Mouse (Mus musculus) cerebellum, postnatal 25 days (tissue): ENCODE measurements around the gene Krtap28-13.

Experiments
- DNase-seq, 2 experiments: peaks; one replicate each; pipeline ENCODE4 v3.0.0; 2021; ENCODE audit warnings: mixed read lengths in 2 of 2

Krtap28-13 gene

DNA sequence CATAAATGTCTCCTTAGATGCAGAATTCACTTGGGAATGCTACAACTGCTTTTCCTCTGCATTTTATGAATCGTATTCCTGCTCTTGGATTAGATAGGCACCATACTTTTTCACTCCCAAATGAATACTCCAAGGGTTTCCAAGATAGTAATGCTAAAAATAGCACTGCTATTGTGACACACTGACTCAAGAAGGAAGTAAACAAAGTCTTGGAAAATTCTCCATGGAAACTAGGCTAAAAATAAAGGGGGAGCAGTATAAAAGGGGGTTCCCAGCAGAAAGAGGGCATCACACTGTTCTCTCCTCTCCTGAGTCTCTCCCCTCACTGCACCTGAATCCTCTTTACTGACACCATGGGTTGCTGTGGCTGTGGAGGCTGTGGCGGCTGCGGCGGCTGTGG, at the start of gene Krtap28-13:
Gene Krtap28-13, plus strand, starts transcription at position 288 of the 400 bp plus-strand sequence.
- DNase-seq: no peak

DNA sequence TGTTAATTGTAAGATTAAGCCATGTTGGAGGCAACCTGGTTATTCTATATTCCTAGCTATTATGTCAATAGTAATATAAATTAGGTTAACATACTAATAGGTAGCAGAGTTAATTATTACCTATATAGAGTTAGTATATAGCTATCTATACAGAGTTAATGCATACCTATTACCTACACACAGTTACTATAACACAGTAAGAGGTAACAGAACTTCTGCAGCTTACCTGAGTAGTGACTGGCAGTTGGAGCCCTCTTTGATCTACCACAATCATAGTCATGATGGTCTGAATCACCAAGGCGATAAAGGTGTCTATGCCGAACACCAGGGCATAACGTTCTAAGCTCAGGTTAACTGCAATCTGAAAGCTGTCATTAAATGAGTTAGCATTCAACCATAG, 46.3 kb upstream of the Krtap28-13 start:
- no peak for DNase-seq

DNA sequence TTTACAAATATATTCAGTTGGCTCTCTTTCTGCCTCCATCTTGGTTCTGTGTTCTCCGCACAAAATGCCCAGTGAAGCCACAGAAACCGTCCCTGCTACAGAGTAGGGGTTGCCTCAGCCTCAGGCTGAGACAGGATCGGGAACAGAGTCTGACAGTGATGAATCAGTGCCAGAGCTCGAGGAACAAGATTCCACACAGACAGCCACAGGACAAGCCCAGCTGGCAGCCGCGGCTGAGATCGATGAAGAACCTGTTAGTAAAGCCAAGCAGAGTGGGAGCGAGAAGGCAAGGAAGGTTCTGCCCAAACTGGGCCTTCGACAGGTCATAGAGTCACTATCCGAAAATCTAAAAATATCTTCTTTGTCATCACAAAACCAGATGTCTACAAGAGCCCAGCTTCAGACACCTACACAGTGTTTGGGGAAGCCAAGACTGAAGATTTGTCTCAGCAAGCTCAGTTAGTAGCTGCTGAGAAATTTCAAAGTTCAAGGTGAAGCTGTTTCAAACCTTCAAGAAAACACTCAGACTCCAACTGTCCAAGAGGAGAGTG, 45.3 kb upstream of the Krtap28-13 start:
- DNase-seq: no peak

DNA sequence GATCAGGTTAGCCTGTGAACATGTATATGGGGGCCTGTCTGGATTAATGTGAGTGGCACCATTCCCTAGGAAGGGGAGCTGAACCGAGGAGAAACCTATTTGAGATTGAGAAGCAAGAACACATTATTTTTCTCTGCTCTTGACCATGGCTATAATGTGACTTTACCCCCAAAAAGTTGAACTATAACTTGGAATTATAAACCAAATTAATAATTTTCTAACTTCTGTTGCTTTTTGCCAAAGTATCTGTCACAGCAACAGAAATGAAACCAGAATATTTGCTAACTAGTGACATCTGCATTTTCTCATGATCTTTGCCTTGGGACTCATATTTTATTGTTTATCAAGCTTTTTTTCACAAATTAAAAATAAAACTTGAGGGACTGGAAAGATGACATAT, 44.2 kb upstream of the Krtap28-13 start:
- DNase-seq: no peak

DNA sequence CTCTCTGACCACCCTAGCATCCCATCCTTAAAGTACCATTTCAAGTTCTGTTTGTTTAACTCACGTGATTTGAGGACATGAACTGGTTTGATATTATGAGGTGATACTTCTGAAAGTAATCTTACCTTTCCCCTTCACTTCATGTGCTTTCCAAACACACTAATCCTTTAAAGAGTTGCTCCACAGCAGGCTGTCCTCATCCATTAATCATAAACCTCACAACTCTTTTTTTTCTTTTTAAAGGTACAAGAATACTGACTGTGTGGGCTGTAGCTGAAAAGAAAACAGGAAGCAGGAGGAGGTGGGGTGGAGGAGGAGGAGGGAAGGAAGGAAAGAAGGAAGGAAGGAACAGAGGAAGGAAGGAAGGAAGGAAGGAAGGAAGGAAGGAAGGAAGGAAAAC, 28.8 kb upstream of the Krtap28-13 start:
- DNase-seq: no peak

DNA sequence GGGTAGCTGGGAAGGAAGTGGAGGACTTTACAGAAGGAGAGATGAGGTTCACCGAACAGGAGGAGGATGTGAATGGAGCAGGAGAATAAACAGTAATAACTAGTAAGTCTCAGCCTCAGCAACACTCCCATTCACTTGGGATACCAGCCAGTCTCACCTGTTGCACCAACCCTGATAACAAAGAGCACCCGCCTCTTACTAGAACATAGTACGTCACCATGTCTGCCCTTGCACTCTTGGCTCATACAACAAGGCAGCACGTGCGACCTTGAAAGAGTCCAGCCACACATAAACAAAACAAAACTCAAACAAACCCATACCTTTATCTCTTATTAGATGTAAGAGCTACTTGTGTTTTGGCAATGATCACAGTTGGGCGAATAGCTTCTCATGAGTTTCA, 28.2 kb upstream of the Krtap28-13 start:
- no peak for DNase-seq

DNA sequence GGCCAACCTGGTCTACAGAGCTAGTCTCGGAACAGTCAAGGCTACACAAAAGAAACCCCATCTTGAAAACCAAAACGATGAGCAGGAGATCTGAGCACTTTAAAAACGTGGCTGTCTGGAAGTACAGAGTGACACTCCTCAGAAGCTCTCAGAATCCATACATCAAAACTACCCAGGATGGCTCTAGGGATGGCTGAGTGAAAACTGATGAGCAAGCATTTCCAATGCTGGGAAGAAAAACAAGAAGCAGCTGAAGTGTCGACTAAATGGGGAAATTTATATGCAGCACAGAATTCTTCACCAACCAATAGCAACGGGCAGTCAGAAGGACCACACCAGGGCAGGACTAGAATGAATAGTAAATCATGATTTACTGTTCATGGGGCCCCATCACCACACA, 26.2 kb upstream of the Krtap28-13 start:
- DNase-seq: no peak

DNA sequence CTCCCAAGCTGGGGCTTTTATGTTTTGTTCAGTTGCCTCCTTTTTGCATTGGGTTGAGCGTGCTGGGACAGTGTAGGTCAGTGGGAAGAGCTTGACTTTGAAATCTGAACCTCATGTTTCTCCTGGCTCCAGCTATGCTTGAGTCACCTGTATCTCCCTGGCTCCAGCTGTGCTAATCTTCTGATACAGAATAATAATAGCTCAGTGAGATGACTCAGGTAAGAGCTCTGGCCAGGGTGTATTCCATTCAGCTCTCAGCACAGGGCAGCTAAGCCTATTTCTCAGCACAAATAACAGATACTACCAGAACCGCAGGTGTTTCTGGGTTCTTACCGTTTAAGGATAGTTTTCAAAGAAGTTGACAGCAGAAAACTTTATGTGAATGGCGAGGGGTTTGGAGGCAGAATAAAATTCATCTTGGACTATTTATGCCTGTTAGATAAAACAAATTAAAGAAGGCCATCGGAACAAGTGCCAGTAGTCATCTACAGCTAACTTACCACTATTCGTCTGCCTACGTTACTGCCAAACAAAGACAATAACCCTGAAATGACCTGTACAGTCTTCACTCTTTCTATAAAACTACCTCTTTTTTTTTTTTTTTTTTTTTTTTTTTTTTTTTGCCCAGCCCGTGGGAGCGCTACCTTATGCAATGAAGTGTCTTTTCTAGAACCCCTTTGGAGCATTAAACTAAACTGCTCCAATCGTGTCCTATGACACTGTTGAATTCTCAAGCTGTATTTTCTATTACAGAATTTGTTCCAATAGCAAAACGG, 23.6 kb upstream of the Krtap28-13 start:
- DNase-seq: no peak

DNA sequence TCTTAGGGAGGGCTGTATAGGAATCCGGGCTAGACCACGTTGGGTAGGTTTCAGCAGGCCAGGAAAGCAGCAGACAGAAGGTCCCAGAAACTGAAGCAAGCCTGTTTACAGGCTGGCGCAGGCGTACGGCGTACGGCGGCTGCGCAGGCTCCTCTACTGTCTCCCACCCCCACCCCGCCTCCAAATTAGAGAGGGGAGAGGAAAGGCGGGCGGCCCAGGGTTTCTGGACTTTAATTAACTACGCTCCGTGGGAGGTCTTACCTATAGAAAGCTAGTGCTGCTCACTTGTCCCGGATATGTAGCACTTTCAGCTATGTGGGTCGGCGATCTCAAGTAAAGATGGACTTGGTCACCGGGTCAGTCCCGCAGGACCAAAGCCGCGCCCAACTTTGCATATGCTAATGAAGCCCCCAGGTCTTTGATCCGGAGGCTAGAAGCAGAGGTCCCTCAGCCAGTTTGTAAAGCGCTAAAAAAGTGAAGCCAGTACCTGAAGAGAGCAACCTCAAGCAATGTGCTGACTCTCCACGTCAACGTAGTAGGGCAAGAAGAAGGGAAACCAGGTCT, 22.5 kb upstream of the Krtap28-13 start, which contains the start of gene Slc19a3:
Gene Slc19a3, minus strand, starts transcription at position 340 of the 564 bp plus-strand sequence.
- peak; percentile 39 to 56 for DNase-seq

DNA sequence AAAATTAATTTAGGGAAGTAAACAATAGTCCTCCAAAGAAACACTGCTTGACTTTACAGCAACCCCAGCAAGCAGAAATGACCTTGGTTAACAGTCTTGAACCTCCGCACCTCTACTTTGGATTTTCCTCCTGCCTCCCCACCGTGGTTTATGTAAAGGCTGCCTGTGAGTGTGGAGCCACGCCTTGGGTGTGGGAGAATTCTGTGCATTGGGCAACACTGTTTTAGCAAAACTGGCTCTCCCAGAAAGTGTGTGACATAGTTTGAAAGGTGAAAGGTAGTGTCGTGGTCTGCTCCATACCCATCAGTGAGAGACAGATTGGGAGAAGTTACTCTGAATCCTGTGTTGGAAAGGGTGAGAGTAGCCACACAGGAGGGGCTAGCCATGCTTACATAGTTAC, 21.6 kb upstream of the Krtap28-13 start:
- DNase-seq: no peak

DNA sequence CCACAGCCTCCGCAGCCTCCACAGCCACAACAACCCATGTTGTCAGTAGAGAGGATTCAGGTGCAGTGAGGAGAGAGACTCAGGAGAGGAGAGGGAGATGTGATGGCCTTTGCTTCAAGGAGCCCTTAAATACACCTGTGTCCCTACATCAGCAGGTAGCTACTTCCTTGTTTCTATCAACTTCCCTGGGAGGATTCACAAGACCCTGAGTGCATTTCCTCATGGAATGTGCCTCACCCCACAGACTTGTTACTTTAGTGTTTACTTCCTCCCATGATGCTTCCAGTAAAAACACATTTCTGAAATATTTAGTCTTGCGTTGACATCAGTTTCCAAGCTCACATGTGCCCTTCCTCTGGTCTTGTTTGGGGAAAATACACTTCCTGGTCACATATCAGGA, 18.4 kb upstream of the Krtap28-13 start, which contains the start of gene Krtap28-10:
Gene Krtap28-10, minus strand, starts transcription at position 101 of the 400 bp plus-strand sequence.
- DNase-seq: no peak

DNA sequence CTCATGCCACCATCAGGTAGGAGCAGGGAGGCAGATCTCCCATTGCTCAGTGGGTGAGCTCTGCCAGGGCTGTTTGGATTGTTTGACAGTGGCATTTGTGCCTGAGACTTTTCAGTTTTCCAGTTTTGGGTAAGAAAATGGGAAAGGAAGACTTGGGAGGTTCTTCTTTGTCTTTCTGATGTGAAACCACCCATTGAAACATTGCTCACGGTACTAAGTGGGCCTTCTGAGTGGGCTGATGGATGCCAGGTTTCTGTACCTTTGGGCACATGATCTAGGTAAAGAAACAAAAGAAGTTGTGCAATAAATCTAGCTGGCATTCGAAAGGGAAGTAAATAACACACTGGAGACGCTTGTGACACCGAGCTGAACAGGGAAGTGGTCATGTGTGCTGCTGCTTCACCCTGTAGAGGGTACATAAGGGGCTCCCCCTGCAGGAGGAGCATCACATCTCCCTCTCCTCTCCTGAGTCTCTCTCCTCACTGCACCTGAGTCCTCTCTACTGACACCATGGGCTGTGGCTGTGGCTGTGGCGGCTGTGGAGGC, 15.8 kb upstream of the Krtap28-13 start, which contains the start of gene Gm47969:
Gene Gm47969, plus strand, starts transcription at position 51 of the 546 bp plus-strand sequence.
- DNase-seq: no peak

DNA sequence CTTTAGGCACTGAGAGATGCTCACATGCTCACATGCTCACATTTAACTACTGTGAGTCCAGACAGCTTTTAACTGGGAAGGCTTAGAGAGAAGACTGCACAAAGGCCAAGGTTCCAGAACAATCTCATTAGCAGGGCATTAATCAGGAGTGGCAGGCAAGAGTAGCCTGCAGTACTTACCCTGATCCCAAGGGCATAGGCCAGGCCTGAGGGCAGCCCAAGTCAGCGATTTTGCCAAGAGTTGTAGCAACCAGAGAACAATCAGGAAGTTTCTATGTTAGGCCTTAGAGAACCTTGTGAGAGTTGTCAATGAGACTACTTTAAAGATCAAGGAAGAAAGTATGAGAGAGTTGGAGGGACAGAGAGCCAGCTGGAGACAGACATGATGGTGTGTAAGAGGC, 2.2 kb upstream of the Krtap28-13 start:
- no peak for DNase-seq

DNA sequence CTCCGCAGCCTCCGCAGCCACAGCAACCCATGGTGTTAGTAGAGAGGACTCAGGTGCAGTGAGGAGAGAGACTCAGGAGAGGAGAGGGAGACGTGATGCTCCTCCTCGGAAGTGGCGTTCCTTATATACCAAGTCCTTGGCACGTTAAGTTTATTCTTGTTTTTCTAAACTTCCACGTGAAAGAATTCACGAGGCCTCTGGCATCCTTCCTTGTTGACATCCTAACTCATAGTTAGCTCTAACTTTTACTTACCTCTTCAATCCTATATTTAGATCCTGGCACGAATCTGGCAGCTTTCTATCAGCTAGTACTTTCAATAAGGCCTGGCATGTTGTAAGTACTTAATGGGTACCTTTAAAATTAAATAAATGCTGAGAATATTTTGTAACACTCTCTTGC, 1.5 kb upstream of the Krtap28-13 start, which contains the start of gene A030005K14Rik:
Gene A030005K14Rik, minus strand, starts transcription at position 101 of the 400 bp plus-strand sequence.
- DNase-seq: no peak

DNA sequence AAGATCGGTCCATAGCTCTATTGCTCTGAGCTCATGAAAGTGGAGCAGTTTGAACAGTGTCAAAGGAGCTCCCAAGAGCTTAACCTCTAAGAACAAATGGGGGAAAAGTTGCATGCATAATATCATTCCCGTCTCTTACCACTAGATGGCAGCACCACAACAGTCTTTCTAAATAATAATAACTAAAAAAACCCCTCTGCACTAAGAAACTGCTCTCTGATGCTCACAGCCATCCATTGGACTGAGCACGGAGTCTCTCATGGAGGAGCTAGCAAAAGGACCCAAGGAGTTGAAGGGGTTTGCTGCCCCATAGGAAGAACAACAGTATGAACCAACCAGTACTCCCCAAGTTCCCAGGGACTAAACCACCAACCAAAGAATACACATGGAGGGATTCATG, 4.1 kb downstream of the Krtap28-13 start:
- DNase-seq: peak in 1 of 2 experiments; percentile 11

DNA sequence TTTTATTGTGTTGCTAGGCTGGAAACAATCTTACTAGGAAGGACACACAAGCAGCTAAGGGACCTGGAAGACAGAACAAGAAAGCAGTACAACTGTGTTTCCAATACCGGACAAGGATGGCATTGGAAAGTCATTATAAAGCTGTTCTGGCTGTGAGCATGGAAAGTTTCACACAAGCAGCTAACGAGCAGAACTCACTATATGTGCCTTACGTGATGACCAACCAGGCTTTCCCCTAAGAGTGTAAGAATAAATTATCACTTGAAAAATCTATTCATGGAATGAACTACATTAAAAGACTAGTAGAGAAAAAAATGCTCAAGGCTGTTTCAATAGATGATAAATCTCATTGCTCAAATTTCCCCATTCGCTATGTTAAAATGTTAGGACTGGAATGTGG, 5.8 kb downstream of the Krtap28-13 start:
- DNase-seq: no peak

DNA sequence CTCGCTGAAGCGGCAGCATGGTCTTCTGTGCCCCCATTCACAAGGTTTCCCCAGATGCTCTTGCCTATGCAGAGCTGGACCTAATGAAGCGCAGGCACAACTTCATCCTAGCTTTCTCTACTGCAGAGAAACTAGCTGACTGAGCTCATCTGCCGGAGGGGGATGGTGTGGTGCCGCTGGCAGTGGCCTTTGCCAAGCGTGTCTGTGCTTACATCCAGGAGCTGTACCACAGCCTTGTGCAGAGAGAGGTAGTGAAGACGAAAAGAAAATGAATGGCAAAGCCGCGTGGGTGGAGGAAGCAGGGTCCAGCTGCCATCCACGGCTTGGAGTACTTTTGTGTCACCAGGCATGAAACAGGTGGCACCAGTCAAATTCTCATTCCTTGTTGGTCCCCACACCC, 6.5 kb downstream of the Krtap28-13 start:
- DNase-seq: no peak

DNA sequence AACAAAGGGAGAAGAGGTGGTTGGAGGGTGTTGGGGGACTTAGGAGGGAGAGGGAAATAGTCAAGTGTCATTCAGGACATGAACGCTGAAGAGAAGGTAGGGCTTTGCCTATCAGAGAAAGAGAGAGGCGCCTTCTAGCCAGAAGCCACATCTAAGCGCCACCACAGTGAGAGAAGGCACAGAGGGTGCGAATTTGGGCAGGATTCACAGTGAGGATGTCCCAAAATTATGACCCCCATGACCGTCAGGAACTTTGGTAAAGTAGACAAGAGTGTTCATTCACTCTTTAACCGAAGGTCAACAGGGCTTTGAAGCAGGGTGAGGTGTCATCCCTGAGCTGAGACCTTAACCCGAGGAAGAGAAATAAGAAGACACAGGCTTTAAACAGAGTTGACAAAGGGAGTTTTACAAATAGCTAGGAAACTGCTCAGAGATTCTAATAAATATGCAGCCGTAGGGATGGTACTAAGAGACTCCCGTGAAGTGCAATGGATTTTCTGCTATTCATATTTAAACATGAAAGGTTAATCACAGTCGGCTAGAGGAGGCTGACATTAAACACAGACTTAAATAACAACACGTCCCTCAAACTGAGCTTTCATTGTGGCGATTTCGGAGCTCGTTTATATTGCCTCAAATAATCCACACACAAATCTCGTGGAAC, 14.9 kb downstream of the Krtap28-13 start:
- no peak for DNase-seq

DNA sequence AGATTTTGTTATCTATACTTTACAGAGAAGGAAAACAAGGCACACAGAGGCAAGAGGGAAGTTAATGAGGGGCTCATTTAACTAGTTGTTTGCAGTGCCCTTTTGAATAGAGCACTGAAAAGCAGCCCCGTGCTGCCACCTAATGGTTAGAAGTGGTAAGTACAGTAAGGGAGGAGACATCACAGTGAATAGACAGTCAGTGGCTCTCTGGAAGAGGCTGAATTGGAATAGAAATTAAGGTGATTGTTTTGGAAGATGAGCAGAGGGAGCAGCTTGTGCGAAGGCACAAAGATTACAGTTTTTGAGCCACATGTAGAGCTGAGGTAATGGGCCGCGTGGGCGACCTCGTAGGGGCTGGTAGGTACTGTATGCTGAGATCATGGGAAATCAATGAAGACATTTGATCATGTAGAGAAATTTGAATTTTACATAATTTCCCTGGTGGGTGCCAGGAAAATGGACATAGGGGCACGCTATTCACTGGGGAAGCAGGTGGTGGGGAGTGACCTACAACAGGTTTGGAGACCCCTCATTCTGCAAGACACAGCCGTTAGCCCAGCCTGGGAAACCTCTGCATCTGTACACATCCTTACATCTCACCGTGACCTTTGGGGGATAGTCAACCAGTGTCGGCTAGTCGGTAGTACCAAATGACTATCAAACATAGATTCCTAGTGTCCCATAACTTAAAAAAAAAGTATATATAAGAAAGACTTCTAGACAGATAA, 15.6 kb downstream of the Krtap28-13 start:
- peak in 1 of 2 experiments; percentile 30 for DNase-seq

DNA sequence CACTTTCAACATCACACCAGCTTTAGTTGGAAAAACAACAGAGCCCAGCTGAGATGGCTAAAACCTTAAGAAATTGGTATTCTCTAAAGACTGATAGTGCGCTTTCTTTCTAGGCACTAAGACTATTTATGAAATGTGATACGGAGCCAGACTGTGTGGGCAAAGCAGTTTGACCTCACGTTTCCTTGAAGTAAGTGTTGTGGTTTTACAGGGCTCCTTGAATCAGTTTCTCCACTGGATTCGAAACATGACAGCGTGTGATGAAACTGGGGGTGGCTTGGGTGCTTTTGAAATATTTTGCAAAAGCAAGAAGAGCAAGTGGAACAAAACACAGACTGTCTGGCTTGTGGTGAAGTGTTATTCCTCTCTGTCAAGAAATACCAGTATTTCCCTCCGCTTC, 16.3 kb downstream of the Krtap28-13 start:
- DNase-seq: no peak

DNA sequence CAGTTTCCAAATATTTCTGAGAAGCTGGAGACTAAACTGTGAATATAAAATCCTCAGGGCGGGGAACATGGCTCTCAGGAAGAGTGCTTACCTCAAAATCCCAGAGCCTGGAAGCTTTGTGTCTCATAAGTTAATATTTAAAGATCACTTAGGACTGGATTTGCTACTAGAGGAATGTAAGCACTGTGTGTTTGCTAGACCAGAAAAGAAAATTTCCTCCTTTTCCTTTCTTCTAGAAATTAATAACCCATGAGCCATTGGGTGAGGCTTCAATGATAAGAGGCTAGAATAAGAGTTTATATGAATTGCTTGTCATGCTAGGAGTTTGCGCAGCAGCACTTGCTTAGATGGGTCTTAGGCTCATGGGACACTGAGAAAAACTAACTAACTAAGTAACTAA, 24.1 kb downstream of the Krtap28-13 start:
- DNase-seq: no peak

DNA sequence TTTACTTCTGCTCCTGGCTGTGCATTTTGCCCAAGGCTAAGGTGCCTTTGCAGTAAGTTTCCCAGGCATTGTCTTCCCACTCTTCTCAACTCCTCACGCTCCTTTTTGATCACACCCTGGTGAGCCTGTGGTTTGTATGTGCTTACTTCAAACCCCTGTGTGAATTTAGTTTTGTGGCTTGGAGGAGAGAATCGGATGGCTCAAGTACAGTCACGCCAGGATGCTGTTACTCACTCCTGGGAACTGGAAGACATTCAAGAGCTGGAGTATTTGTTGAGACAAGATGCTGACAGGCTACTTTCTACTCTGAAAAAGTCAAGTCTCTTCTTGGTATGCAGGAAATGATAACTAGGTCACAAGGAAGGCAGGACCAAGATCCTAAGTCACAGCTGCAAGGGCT, 30.5 kb downstream of the Krtap28-13 start:
- no peak for DNase-seq
